In the genomic region with DNA sequence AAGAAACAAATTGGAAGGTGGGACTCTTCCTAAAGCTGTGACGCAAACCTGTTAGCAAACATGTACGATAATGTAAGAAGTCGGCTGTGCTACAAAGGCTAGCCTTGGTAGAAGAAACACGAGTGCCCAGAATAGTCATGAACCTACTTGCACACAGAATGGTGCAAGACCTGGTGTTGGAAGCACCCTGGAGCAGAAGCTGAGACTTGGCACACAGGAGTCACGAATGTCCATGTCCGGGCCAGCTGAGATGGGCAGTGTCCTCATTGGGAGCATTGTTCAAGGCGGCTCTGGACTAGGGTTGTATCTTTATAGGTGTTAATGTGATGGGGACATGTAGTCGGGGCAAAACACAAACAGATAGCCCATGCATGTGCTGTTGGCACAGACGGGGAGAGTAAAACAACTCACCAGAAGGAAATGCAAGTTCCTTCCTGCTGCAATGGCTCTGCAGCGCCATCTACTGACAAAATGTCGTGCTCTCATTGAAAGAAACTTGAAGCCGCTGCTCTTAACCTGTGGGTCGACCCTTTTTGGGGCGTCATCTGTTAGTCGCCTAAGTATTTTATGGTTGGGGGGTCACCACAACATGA, we compare ENCODE assay signal across 1 mouse cellular context.
A peak's percentile ranks its signal among the peaks of the same experiment; 100 is the strongest.
TF ChIP-seq lines count a peak whose summit lies in the region.

No protein-coding gene starts in this region.

TF ChIP-seq in CH12.LX, 34 proteins besides CTCF, POLR2A, EP300 and RAD21:
- TF ChIP-seq NRF1 (IDR thresholded peaks at IDR 0.05; ENCODE audit: low read depth, low read length) (no peak), UBTF (IDR thresholded peaks at IDR 0.05; ENCODE audit: low read depth, low read length) (no peak), ZC3H11A (IDR thresholded peaks at IDR 0.05; ENCODE audit: low read depth, low read length) (peak; percentile 30; the same call in 1 of the 2 replicates), ZMIZ1 (IDR thresholded peaks at IDR 0.05; ENCODE audit: low read depth, low read length) (no peak), MYC (IDR thresholded peaks at IDR 0.05; ENCODE audit: low read depth, low read length) (peak; percentile 70; the same call in 1 of the 2 replicates), TCF12 (IDR thresholded peaks at IDR 0.05; ENCODE audit: low read depth, low read length) (peak; percentile 47; the same call in 1 of the 2 replicates), ELF1 (IDR thresholded peaks at IDR 0.05; ENCODE audit: low read depth, low read length) (0 out of 2 replicates have a peak, but pooled peaks have one; percentile 45), MXI1 (IDR thresholded peaks at IDR 0.05; ENCODE audit: low read depth, low read length) (peak; percentile 58), POLR2AphosphoS2 (IDR thresholded peaks at IDR 0.05; ENCODE audit: low read depth, low read length) (no peak), ZNF384 (IDR thresholded peaks at IDR 0.05; ENCODE audit: low read depth, low read length) (0 out of 2 replicates have a peak, but pooled peaks have one; percentile 7), RCOR1 (conservative IDR thresholded peaks at IDR 0.05; ENCODE audit: low read depth, low read length) (no peak), IRF4 (IDR thresholded peaks at IDR 0.05; ENCODE audit: low read depth, low read length) (0 out of 2 replicates have a peak, but pooled peaks have one; percentile 28), SIN3A (IDR thresholded peaks at IDR 0.05; ENCODE audit: low read length) (peak; percentile 49; the same call in 1 of the 2 replicates), HCFC1 (IDR thresholded peaks at IDR 0.05; ENCODE audit: low read depth, low read length) (0 out of 2 replicates have a peak, but pooled peaks have one; percentile 23), BHLHE40 (IDR thresholded peaks at IDR 0.05; ENCODE audit: low read depth, low read length) (peak; percentile 54), NELFE (IDR thresholded peaks at IDR 0.05; ENCODE audit: low read depth, low read length) (peak; percentile 47; the same call in 1 of the 2 replicates), MAX (IDR thresholded peaks at IDR 0.05; ENCODE audit: low read length) (peak; percentile 60; the same call in 1 of the 2 replicates), CHD1 (IDR thresholded peaks at IDR 0.05; ENCODE audit: low read depth, low read length) (no peak), E2F4 (IDR thresholded peaks at IDR 0.05; ENCODE audit: insufficient replicate concordance, low read depth, low read length) (no peak), ETS1 (conservative IDR thresholded peaks at IDR 0.05; ENCODE audit: low read depth, low read length) (no peak), SMC3 (IDR thresholded peaks at IDR 0.05; ENCODE audit: low read depth, low read length) (peak; percentile 77)
